Mouse (Mus musculus) frontal cortex, postnatal 10 days (tissue): ENCODE measurements around the gene Abhd6.

Experiments used
- DNase-seq, 2 experiments: peaks; one replicate each; pipeline ENCODE4 v3.0.0; 2022; ENCODE audit warnings: low spot score in 2 of 2, mixed read lengths in 1 of 2

Gene Abhd6

DNA sequence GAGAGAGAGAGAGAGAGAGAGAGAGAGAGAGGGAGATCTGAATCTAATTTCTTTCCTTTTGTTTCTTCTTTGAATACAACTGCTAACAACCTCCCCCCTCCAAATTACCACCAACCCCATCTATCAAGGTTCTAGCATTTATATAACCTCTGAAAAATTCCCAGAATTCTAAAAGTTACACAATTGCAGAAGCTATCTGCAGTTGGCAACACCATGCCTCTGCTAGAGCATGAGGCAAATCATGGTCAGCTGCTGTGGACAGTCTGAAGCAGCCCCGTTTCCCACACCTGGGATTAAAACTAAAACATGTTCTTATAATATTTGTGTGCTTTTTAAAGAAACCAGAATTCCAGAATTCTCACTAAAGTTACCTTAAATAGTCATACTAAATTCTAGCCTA, 27.1 kb downstream of the Abhd6 start:
- no peak for DNase-seq

DNA sequence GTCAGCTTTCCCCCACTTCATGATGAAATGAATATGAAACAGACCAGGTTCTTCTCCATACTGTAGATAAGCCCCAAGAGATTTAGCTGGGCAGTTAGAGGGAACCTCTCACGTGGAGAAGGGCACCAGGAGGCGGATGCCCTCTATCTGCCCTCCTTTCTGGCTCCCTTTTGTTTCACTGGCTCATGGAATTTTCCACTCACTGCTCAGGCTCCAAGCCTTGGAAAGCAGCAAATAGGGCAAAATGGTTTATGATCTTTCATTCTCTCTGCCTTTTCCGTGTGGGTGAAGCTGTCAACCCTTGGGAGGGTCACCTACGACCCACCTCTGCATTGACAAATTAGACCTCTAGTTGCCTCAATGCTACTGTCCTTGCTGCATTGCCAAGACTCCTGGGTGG, 27.8 kb downstream of the Abhd6 start:
- no peak for DNase-seq

DNA sequence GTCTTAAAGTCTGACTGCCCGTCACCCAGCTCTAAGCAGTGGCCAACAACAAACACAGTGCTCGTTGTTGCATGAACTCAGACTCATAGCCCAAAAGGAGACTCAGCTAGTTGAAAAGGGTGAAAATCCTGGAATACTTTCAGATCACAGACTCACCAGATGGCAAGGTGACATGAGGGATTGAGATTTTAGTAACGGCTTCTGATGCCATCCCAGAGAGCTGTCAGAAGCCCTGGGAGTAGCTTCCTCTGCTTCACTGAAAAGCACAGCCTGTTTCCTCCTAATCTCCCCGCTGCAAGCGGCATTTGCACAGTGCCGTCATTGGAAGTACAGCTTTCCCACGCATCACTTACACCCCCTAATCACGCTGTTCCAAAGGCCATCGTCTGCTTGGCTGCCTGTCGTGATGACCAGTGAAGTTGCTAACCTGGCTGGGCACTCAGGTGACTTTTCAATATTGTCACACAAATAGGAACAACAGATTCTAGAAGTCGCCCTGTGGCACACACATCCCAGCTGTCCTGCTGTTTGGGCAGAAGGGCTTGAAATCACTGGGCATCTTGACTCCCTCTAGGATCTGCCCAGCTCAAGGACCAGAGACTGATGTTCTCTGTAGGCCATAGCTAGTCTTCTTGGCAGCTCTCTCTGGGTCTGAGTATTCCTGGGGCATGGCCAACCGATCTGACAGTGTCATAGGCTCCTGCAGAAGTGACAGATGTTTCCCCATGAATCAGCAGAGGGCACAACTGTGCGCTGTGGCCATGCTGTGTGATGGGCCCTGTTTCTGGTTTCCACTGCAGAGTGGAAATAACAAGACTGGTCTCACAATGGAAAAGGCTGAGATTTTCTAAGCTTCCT, 29.6 kb downstream of the Abhd6 start:
- DNase-seq: no peak

DNA sequence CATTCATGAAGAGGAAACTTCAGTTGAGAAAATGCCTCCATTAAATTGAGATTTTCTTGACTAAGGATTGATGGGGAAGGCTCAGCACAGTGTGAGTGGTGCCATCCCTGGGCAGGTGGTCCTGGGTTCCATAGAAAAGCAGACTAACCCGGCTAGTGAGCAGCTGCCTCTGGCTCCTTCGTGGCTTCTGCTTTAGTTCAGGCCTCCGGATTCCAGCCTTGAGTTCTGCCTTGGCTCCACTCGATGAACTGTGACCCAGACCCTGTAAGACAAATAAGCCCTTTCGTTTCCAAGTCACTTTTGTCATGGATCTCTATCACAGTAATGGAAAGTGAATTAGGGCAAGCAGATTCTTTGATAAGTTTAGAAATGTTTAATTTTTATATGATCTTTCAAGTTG, 31.9 kb downstream of the Abhd6 start:
- DNase-seq: no peak

DNA sequence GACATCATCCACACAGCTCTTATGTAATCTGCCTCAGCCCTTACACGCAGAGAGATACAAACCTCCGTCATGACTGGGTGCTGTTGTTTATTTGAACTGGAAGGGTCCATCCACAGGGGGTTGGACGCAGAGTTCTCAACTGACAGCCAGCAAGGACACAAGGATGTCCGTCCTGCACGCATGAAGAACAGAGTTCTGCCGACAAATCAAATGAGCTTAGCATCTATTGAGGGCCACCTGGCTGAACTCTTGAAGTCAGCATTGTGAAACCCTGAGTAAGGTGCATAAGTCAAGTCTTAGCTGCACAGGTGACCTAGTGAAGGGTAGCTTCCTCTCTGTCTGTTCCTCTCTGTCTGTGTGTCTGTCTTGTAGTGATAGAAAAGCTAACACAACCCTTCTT, 33.2 kb downstream of the Abhd6 start:
- DNase-seq: no peak

DNA sequence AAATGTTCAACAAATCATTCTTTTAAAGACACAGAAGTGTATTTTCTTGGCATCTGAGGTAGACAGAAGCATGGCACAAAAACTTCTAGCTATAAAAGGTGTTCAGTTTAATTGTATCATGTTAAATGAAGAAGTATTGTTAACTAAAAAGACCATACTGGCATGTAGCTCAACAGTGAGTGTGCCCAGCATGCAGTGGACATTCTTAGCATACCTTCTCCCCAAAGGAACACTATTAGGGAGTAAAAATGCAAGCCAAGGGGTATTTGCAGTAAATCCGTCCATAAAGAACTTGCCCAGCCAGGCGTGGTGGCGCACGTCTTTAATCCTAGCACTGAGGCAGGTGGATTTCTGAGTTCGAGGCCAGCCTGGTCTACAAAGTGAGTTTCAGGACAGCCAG, 33.7 kb downstream of the Abhd6 start:
- no peak for DNase-seq

DNA sequence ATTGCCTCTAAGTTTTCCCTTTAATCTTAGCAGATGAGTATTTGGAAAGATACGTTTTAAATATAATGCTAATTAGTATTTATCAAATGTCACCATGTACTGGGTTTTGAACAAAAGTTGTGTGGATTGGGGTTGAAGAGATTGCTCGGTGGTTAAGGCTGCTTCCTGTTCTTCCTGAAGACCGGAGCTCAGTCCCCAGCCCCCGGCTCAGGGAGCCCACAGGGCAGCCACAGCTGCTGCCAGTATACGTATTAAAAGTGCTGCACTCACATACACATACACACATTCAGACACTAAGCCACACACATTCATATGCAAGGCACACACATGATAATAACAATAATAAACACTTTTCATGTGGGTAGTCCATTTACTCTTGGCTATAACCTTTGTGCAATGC, 35.4 kb downstream of the Abhd6 start:
- no peak for DNase-seq

DNA sequence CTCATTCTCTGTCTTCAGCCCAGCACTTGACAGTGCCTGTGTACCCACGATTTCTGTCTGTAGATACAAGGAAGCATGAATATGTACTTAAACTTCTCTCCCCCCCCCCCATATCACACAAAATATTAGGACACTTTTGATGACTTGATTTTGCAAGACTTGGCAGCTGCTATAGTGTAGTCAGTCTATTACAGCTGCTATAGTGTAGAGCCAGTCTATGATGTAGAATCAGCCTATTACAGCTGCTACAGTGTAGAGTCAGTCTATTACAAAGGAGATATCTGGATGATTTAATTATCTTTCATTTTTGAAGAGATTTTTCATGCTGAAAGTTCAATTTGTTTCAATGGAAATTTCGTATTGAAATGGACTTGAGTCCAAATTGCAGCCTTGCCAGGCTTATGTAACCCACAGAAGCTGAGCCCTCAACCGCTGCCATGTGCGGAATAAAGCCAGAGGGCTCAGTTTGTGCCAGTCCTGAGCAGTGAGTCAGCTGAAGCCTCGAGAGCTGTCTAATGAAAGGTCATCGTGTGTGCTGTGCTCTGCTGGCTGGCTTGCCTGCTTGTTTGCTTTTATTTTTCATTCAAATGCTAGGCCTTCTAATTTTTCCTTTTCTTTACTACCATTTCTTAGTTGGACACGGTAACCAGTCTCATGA, 36.2 kb downstream of the Abhd6 start:
- no peak for DNase-seq

DNA sequence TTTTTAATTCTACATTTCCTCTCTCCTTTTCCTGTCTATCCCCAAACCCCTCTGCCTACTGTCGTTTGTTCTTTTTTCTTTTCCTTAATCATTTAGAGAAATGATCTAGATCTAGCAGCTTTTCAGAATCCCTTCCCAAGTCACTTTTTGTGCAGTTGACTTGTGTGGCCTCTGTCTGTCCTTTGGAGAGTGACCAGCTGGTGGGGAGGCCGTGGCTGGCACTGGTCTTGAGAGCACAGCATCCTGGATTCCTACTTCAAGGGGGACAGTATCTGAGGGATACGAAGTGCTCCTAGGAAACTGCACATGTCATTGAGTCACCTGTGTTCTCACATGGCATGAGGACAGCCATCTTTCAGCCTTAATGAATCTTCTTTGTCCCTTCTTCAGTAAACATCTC, 37.5 kb downstream of the Abhd6 start:
- DNase-seq: no peak

DNA sequence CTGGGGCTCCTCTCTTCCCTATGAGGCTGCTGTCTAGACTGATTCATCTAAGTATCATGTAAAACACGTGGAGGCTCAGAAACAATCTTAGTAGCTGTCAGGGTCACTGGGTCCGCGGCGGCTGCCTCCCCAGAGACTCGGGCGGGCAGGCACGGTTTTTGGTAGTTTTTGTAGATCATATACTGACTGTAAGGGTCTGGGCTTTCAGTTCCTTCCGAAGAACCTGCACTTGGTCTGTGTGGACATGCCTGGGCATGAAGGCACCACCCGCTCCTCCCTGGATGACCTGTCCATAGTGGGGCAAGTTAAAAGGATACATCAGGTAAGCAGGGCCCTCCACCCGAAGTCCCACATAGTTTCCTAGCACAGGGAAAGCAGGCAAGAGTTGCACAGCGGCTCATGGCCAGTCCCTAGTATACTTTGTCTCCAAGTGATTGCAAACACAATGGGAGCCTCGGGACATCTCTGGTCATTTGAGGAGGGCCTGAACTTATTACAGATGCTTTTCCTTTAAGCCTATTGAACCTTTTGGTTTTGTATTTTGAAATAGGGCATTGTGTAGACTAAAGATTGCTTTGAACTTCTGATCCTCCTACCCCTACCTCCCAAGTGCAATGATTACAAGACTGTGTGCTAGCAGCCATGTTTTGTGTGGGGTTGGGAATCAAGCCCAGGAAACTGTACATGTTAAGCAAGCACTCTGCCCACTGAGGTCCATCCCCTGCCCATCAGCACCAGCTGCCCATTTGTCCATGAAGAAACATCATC, 38.4 kb downstream of the Abhd6 start:
- no peak for DNase-seq

DNA sequence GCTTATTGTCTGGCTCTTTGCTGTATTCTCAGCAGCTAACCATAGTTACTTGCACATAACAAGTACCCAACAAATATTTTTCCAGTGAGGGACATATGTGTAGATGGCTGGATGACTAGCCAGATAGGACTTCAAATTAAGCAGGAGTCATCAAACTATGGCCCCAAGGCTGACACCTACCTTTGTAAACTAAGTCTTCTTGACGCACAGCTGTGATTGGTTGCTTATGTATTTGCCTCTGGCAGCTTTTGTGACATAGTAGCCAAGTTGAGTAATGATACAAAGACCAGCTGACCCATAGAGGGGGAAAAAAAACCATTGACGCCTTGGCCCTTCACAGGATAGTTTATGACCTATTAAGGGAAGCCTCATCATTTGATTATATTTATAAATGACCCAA, 39.4 kb downstream of the Abhd6 start:
- DNase-seq: no peak

DNA sequence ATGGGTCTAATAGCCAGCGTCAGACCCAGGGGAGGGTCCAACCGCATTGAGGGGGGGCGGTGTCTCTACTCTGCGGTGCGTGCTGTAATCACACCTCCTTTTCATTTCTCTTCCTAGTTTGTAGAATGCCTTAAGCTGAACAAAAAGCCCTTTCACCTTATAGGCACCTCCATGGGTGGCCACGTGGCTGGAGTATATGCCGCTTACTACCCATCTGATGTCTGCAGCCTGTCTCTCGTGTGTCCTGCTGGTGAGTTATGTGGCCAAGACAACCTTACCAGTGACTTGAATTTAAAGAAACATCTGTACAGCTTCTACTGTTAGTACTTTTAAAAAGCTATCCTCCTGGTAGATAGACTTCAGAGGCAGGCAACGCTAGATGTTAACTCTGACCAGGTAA, 39.9 kb downstream of the Abhd6 start:
- no peak for DNase-seq

DNA sequence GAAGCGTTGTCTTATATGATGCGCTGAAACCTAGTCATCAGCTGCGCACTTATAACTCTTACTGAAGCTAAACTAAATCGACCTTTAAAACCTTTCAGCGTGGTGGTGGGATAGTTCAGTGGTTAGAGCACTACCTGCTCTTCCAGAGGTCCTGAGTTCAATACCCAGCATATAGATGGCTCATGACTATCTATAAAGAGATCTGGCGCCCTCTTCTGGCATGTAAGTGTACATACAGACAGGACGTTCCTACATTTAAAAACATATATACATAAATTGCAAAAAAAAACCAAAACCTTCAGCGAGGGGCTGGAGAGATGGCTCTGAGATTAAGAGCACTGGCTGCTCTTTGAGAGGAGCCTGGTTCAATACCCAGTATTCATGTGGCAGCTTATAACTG, 41.6 kb downstream of the Abhd6 start:
- no peak for DNase-seq

DNA sequence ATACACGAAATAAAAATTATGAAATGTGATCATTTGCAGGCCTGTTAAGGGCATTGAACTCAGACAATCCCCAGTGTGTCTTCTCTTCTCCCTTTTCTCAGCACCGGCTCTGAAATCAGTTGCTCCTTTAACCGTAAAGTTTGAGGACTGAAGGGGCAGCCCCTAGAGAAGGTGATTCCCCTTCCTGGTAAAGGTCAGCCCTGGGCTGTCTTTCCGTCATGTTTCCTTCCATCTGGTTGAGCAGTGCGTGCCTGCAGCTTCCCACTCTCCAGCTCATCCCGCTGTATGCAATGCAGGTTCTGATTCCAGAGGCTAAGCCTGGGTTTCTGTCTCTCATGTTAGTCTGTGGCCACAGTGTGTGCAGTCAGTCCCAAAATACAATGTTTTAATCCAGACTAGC, 42.1 kb downstream of the Abhd6 start:
- DNase-seq: no peak

DNA sequence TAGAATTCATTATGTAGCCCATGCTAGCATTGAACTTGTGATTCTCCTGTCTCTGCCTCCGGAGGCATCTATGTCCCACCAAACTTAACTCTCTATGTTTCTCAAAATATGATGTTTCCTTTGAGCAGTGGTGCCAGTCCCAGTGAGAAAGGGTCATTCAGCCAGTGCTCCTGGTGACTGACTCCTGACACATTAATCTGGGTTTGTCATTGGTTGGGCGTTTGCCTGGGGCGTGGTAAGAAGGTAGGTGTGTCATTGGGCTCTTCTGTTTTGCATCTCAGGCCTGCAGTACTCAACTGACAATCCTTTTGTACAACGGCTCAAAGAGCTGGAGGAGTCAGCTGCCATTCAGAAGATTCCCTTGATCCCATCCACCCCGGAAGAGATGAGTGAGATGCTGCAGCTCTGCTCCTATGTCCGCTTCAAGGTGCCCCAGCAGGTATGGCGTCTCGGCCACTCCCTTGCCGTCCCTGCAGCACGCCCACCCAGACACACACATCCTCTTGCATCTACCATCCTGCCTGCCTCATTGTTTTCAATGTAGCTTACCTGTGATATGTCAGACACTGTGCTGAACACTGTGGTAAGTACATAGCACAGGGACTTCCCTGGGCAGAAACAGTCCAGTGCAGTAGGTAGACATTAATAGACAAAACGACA, 42.6 kb downstream of the Abhd6 start:
- no peak for DNase-seq

DNA sequence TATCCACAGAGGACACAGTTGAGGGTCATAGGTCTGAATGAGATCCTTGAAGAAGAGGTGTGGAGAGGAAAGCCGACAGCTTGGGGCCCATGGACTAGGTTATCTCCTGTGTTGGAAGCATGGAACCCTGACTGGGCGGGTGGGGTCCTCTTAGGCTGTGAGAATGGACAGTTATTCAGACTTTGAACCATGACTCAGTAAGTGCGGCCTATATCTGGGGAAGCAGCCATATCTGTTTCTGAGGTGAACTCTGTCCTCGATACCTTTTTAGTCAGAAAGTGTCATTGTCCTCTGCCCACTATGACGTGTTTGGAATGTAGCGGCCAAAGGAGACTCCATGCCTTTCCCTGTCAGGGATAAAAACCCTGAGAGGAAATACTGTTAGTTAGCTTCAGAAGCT, 44.1 kb downstream of the Abhd6 start:
- no peak for DNase-seq

DNA sequence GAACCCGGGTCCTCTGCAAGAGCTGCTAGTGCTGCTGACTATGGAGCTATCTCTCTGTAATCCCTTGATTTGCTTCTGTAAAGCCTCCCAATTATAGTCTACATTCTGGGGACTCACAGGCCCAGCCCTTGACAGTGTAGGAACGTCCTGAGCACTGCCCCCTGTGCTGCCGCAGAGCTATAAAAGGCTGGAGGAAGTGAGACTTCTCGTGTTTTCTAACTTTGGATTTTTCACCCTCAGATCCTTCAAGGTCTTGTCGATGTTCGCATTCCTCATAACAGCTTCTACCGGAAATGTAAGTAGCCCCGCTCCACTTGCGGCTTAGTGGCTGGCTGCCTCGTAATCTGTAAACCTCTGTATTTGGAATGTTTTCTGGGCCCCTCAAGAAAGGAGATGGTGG, 46.6 kb downstream of the Abhd6 start:
- no peak for DNase-seq

DNA sequence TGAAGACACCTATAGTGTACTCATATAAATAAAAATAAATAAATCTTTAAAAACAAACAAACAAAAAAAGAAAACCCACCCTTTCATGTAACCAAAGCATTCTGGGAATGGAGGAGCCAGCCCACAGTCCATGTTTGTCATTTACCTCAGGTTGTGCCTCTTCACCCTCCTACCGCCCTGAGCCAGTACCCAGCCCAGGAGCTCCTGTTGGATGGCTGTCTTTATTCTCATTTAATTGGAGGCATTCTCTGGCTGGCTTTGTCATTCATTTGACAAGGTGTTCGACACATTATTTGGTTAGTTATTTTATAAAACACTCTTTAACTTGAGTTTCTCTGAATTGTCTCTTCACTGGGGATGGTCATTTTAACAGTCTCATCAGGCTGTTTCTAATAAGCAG, 49.2 kb downstream of the Abhd6 start:
- DNase-seq: no peak

DNA sequence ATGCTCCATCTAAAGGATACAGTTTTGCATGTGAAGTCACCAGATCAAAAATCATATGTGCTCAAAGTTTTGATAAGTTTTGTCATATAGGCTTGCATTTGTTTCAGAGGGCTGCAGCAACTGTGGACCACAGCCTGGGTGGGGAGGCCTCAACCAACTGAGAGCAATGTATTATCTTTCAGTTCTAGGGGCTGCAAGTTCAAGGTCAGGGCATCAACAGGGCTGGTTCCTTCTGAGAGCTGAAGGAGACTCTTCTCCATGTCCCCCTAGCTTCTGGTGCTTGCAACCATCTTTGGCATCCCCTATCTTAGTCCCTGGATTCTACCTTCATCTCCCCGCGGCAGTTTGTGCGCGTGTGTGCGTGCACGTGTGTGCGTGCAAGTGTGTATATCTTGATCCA, 50.0 kb downstream of the Abhd6 start:
- DNase-seq: no peak

DNA sequence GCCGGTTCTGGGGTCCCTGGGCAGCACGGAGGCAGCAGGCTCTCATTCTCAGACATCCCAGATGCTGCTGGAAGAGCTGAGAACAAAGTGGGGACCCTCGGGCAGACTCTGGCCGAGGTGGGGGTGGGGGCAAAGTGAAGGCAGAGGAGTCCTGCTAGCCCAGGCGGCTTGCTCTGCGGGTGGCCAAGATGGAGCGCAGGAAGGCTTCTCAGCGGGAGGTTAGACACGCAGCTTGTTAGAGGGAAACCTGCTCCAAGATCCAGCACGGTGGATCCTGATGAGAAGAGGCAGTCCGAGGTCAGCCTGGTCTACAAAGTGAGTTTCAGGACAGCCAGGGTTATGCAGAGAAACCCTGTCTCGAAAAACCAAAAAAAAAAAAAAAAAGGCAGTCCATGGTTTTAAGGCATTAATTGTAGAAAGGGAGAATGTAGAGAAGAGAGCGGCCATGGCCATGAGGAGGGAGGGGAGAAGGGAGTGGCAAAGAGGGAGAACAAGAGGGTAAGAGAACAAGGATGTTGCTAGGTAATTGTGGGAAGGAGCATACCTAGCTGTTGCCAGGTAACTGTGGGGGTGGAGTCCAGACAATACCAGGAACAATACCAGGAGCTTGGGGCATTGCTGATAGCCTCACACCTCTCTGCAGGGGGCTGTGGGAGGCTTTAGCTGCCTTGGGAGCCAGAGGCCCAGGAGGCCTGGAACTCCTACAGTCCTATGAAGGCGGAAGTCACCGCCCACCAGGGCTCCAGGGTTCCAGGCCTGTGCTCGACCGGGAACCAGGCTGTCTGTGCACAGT, 51.8 kb downstream of the Abhd6 start:
- no peak for DNase-seq

DNA sequence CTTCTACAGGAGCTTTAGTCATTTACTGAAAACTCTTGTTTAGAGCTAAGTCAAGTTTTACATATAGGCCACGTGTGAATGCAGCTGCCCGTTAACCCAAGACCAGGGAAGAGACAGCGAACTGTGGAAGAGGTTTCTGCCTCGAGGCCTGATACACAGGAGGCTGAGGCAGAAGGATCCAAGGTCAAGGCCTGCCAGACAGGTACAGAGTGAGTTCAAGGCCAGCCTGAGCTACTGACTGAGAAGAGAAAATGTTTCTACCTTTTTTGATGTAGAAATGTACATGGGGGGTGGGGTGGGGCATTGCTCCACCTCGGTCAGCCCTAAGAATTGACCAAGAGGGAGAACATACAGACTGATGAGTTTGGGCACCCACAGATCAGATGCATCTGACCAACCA, 53.4 kb downstream of the Abhd6 start:
- no peak for DNase-seq
